Mouse (Mus musculus) layer of hippocampus, adult 18-20 months (tissue): ENCODE measurements around the gene Adarb2. TPM values are rescaled to one million over a fixed set of nuclear protein-coding genes. Genes with fewer than 3 reads are reported as not detected.

Experiments used
- DNase-seq, 2 experiments: peaks; one replicate each; pipeline ENCODE4 v3.0.0; 2022; ENCODE audit warnings: low spot score in 2 of 2
- total RNA-seq, 2 experiments: library from RNA; stranded (reverse); gene quantifications; 2 replicates each; pipeline ENCODE4 v1.2.3; 2021

Gene Adarb2
- total RNA-seq, 2 experiments from 2014 or later = 34.3 to 40.1 TPM

- no peak for DNase-seq
Measured at GRCm38 (mm10) chr13:8664615-8665240, 462.1 kb downstream of the Adarb2 start.

DNA sequence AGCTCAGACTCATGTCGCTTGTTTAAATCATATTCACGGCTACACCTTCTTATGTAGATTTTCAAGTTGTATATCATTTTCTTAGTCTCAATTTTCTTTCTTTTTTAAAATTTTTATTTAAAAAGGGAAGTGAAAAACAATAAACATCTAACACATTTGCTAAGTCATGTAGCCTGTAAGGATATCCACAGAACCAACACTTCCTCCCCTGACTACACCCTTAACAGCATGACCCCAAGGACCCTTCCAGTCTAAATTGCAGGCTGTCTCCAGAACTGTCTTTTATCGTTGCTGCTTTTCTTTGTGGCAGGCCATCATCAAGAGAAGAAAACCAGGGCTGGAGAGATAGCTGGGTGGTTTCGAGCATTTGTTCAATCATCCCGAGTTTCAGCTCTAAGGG lies 474.5 kb downstream of the Adarb2 start:
- DNase-seq = no peak

DNA sequence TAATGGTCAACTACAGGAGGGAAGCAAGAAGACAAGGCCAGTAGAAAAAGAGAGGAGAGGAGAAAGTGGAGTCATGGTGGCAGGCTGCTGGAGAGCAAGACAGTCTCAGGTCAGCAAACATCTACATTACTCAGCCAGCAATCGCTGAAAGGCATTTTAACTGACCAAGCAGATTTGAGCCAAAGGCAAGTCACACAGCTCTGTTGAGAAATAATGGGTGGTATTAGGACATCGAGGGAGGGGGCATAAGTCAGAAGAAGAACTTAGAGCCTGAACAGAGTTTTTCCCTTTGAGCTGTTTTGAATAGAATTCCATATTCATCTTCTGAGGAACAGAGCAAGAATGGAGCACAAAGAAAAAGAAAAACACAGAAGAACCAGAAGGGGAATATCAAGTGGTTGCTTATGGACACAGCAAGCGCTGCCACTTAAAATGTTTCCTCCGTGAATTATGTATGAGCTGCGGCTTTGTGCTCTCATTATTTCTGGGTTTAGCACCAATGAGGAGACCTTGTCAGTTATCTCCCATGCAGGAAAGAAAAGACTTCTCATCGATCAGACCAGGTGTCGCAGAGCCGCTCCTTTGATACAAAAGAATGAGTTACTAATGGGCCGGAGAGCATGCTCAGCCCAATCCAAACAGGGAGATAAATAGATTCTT lies 477.9 kb downstream of the Adarb2 start:
- no peak for DNase-seq

DNA sequence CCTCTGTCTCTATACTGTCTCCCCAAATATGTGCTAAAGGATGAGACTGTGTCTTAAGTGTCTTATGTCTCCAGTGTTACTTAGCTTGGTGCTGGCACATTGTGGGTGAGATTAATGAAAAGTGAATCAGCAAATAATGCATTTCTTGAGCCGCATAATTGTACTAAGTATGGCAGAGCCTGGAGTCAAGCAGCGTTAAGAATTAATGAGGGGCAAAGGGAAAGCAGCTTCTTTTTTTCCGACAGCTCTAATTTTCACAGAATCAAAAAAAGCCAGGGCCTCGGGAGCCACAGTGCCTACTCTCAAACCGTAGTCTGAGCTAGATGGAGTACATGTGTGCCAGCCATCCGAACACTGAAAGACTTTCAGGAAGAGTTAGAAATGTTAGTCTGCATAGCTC lies 488.8 kb downstream of the Adarb2 start:
- no peak for DNase-seq

- DNase-seq = no peak
Measured at GRCm38 (mm10) chr13:8692787-8693186, 490.1 kb downstream of the Adarb2 start.

DNA sequence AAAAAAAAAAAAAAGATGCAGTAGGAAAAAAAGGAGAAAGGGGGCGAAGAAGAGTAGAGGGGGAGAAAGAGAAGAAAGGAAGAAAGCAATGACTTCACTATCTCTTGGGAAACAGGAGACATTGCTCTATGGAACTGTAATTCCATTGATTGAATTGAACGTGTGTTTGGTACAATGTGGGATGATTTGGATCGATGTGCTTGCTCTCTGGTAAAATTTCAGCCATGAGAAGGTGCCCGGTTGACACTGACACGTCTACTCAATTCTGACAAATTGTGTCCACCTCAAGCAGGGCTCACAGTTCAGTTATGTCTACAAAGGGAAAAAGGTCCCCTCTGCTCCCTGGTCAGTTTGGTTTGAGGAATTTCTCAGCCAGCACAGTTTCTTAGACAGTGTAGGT lies 495.8 kb downstream of the Adarb2 start:
- DNase-seq = no peak

DNA sequence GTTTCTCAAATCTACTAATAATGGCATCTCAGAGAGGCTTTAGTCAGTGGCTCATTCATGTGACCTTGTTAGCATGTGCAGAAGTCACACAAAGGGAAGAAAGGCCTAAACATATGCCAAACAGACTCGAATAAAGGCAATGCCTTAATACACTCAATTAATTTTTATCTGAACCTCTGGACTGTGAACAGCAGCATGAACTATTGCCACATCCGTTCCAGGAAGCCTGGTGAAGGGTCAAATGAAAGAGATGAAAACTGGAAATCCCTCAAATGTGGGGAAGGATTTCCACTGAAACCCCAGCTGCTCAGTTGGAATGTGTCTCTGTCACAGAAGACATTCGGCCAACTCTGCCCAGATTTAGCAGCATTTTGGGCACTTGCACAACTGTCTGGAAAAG lies 497.2 kb downstream of the Adarb2 start:
- DNase-seq = no peak

DNA sequence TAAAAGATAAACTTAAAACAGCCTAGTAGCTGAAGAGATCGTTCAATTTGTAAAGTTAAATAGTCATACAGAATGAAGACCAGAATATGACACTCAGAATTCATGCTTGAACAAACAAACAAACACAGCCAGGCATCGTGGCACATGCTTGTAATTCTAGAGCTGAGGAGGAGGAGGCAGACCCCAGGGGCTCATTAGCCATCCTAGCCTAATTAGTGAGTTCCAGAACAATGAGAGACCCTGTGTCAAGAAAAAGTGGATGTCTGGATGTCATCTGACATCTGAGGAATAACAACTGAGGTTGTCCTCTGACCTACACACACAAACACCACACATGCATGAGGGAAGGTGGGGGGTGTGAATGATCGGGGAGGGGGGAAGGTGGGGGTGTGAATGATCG lies 498.3 kb downstream of the Adarb2 start:
- DNase-seq = no peak

DNA sequence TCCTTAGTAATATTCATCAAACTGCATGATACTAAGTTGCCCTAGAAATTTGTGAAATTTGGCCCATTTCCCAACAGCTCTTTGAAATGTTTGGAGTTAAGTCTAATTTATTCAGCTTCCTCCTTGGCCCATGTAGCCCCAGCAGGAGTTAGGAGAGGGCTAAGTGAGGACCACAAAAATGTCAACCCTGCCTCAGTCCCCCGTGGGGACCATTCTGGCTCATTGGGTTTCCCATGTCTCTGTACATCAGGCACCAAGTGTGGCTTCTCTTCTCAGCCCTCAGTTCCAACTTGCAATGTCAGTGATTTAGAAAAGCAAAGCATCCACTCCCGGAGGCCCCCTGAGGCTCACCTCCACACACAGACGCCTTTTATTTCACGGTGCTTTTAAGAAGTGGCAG lies 502.6 kb downstream of the Adarb2 start:
- DNase-seq = no peak

- DNase-seq = no peak
Measured at GRCm38 (mm10) chr13:8713377-8713776, 510.7 kb downstream of the Adarb2 start.

GRCm38 (mm10) chr13:8729972-8730645 lies 527.4 kb downstream of the Adarb2 start:
- DNase-seq = no peak

GRCm38 (mm10) chr13:8737139-8737865 lies 534.6 kb downstream of the Adarb2 start:
- DNase-seq = peak; percentile 13 to 71

- DNase-seq = no peak
Measured at GRCm38 (mm10) chr13:8742792-8743191, 540.1 kb downstream of the Adarb2 start.

- peak in 1 of 2 experiments; percentile 40 for DNase-seq
Measured at GRCm38 (mm10) chr13:8744565-8744964, 541.9 kb downstream of the Adarb2 start.

- no peak for DNase-seq
Measured at GRCm38 (mm10) chr13:8745596-8745995, 542.9 kb downstream of the Adarb2 start.

DNA sequence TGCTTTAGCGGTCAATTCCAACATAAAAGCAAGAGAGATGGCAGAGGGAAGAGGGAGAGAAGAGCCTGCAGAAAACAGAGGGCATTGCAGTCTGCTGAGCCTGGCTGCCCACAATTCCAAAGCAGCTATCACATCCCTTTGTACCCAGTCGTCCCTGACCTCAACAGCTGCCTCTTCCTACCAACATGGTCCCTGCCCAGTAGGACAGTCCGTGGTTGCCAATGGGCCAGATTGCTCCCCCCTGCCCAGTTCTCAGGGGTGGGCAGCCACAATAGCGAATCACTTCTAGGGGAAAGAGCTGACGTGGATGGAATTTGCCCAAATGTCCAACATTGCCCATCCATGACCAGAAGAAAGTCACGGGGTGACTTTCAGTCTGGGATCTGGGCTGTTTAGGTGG lies 546.8 kb downstream of the Adarb2 start:
- DNase-seq = no peak

DNA sequence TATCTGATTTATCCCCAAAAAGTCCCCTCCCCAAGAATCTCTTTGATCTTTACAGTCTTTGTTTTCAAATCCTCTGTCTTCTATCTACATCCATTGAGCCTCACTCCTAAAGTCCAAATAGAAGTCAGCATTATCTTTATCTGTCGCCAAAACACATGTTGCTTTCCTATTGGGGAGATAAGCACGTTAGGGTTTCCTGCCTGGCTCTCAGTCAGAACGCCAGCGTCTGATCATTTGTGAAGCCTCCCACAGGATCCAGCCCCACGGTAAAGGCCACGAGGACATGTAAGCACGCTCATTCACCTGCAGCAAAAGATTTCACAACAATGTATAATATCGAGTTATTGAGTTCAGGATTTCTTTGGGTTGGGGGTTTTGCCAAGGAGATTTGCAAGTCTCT lies 558.3 kb downstream of the Adarb2 start:
- no peak for DNase-seq

DNA sequence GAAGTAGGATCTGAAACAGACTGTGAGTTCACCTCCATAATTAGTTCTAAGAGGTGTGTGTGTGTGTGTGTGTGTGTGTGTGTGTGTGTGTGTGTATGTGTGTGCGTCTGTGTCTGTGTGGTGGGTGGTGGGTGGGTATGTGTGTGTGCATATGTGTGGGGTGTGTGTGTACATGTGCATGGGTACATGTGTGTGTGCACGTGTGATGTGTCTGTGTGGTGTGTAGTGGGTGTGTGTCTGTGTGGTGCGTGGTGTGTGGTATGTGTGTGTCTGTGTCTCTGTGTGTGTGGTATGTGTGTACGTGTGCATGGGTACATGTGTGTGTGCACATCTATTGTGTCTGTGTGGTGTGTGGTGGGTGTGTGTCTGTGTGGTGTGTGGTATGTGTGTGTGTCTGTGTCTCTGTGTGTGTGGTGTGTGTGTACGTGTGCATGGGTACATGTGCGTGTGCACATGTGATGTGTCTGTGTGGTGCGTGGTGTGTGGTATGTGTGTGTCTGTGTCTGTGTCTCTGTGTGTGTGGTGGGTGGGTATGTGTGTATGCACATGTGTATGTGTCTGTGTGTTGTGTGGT lies 567.1 kb downstream of the Adarb2 start:
- no peak for DNase-seq

- no peak for DNase-seq
Measured at GRCm38 (mm10) chr13:8770616-8771015, 568.0 kb downstream of the Adarb2 start.

DNA sequence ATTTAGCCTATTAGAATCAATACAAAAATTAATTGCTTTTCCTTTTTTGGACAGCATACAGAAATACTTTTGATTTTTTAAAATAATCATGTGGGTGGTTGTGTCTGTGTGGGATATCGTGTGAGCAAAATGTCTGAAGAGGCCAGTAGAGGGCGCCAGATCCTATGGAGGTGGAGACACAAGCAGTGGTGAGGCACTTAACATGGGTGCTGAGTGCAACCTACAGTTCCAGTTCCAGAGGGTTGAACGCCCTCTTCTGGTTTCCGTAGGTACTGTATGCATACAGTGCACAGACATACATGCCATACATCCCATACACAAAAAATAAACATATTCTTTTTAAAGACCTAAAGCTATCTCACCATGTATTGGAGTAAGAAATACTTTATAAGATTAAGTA lies 577.8 kb downstream of the Adarb2 start:
- peak in 1 of 2 experiments; percentile 48 for DNase-seq

DNA sequence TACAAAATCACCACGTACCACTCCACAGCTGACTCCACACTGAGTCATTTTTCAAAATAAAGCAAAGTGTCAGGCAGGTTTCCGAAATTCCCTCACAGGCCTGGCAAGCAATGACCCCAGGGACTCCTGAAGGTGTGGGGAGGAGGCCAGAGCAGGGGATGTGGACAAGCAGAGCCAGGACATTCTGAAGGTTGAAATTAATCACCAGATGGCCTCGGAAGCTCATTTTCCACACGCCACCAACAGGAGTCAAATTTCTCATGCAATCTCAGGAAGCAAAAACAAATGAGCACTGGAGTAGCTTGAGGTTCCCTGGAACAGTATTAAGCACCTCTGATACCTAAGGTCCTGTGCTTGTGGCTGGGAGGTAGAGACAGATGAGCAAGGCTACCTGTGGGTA lies 580.0 kb downstream of the Adarb2 start:
- no peak for DNase-seq
